Mouse (Mus musculus): ENCODE measurements around the gene 4921517D22Rik. TPM values are rescaled to one million over a fixed set of nuclear protein-coding genes. Genes with fewer than 3 reads are reported as not detected.
"Not testable (repeated sequence)": the region's sequence is repeated elsewhere in the genome, so short reads cannot be mapped to it uniquely, and the experiment has no call there.

The 4921517D22Rik gene
- not detected in 2 replicates for polyA plus RNA-seq (2016; fragmentation: Nextera tagmentation; extraction: Ambion mirVana)

DNA sequence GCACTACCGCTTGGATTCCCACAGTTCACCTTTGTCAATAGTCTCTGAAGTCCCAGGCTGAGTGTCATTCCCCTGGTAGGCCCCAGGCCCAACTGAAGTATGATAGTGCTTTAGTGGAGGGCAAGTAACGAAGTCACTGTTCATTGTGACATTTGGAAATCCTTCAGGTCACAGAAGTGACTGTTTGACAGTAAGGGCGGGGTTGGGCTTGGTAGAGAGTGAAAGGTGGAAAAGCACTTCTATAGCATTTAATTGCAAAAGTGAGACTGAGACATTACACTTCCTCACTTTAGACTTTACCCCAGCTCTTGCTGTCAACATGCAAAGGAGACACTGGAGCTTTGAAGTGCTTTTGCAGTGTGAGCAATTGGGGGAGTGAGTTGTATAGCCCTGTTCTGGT is at the start of gene 4921517D22Rik:
Gene 4921517D22Rik, minus strand, starts transcription at position 101 of the 400 bp plus-strand sequence.
- Histone ChIP-seq H3K4me3 (replicated peaks) (no peak within 1 kb of the TSS), H3K27ac (no peak within 1 kb of the TSS), H3K4me1 (replicated peaks) (no peaks in the 10 kb centered on the region), H3K36me3 (no peaks in the 10 kb centered on the region), H3K9me3 (peaks cover 4% of the 10 kb centered on the region; the same call in 1 of the 2 replicates), H3K9ac (replicated peaks) (no peak within 1 kb of the TSS), H3K4me2 (no peak within 1 kb of the TSS), H3K27me3 (no peaks in the 10 kb centered on the region)
- 84% methylated on average over 3 of the region's 3 CpGs for WGBS
- ATAC-seq (ENCODE audit: insufficient number of reproducible peaks, insufficient read depth, low FRiP score, low TSS enrichment, low read depth) = no peak

DNA sequence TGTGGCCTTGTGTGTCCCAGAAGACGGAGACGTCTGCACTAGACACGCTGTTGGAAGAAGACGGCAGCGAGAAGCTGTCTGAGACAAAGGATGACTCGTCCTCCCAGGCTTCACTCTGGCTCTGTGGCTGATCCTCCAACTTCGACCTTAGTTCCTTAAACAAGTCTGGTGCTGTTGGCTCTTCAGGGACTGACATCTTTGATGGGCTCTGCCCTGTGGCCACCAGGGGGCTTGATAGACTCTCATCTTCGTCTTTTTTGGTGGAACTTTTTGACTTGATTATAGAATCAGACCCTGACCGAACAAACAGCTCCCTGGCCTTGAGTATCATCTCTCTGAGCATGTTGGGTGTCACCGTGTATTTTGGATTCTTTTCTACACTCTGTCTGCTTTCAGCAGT is 47.8 kb upstream of the 4921517D22Rik start:
- H3K9ac ChIP-seq (replicated peaks) = no peak overlapping the region
- H3K9me3 ChIP-seq = no peaks in the 10 kb centered on the region
- H3K4me2 ChIP-seq = no peak overlapping the region
- ATAC-seq (ENCODE audit: insufficient number of reproducible peaks, insufficient read depth, low FRiP score, low TSS enrichment, low read depth) = no peak
- H3K27ac ChIP-seq = no peak overlapping the region
- 79% methylated on average over 10 of the region's 10 CpGs for WGBS
- H3K27me3 ChIP-seq = no peaks in the 10 kb centered on the region; the same call in 1 of the 2 replicates
- no peak overlapping the region for H3K4me3 ChIP-seq (replicated peaks)
- H3K4me1 ChIP-seq (replicated peaks) = no peaks in the 10 kb centered on the region
- H3K36me3 ChIP-seq = no peaks in the 10 kb centered on the region

DNA sequence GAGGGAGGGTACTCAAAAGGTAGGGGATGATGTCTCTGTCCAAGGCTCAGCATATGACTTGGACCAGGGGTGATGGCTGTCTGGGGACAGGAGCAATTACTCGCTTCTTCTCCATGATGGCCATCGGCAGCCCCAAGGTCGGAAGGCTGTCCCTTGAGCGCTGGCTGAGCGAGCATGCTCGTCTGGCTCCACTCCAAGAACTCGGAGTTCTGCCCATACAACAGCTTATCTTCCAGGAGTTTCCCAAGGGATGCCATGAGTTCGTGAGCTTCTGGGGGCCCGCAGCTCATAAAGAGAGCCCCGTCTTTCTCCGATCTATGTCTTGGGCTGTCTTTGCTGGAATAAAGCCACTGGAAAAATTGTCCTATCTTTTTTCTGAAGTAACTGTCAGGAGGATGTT is 47.2 kb upstream of the 4921517D22Rik start:
- Histone ChIP-seq H3K27ac (no peak overlapping the region), H3K9me3 (no peaks in the 10 kb centered on the region), H3K4me1 (replicated peaks) (no peaks in the 10 kb centered on the region), H3K27me3 (no peaks in the 10 kb centered on the region; the same call in 1 of the 2 replicates), H3K9ac (replicated peaks) (no peak overlapping the region), H3K36me3 (no peaks in the 10 kb centered on the region), H3K4me2 (no peak overlapping the region), H3K4me3 (replicated peaks) (no peak overlapping the region)
- no peak for ATAC-seq (ENCODE audit: insufficient number of reproducible peaks, insufficient read depth, low FRiP score, low TSS enrichment, low read depth)
- 93% methylated on average over 11 of the region's 11 CpGs for WGBS

DNA sequence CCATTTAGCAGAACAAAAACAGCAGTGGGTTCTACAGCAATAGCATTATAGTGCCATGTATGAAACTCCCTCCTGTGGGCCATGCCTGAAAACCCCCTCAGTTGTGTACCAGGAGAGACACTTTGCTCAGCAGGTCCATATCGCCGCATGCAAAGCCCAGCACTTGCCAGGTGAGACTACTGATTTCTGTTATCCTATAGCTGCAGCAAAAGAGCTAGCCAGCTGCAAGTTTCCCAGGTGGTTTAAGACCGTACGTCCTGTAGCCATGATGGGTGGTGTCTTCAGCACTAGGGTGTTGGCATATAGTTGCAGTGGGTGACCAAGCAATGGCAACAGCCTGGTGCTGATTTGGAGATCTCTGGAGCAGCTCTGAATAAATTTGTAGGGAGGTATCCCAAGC is 45.5 kb upstream of the 4921517D22Rik start:
- no peaks in the 10 kb centered on the region; the same call in 1 of the 2 replicates for H3K27me3 ChIP-seq
- no peak for ATAC-seq (ENCODE audit: insufficient number of reproducible peaks, insufficient read depth, low FRiP score, low TSS enrichment, low read depth)
- no peaks in the 10 kb centered on the region for H3K4me1 ChIP-seq (replicated peaks)
- H3K9me3 ChIP-seq = no peaks in the 10 kb centered on the region
- no peak overlapping the region for H3K27ac ChIP-seq
- WGBS = 86% methylated on average over 4 of the region's 4 CpGs
- no peaks in the 10 kb centered on the region for H3K36me3 ChIP-seq
- H3K4me2 ChIP-seq = no peak overlapping the region
- no peak overlapping the region for H3K9ac ChIP-seq (replicated peaks)
- H3K4me3 ChIP-seq (replicated peaks) = no peak overlapping the region

GRCm38 (mm10) chr13:59738455-59738854 is 44.5 kb upstream of the 4921517D22Rik start:
- Histone ChIP-seq H3K27ac (no peak overlapping the region), H3K27me3 (no peaks in the 10 kb centered on the region; the same call in 1 of the 2 replicates), H3K36me3 (no peaks in the 10 kb centered on the region), H3K9ac (replicated peaks) (no peak overlapping the region), H3K4me2 (no peak overlapping the region), H3K9me3 (no peaks in the 10 kb centered on the region), H3K4me3 (replicated peaks) (no peak overlapping the region), H3K4me1 (replicated peaks) (no peaks in the 10 kb centered on the region)
- no peak for ATAC-seq (ENCODE audit: insufficient number of reproducible peaks, insufficient read depth, low FRiP score, low TSS enrichment, low read depth)
- whole genome bisulfite sequencing = 82% methylated on average over 2 of the region's 2 CpGs

- Histone ChIP-seq H3K4me1 (replicated peaks) (no peaks in the 10 kb centered on the region), H3K27me3 (peaks cover 3% of the 10 kb centered on the region; the same call in 1 of the 2 replicates), H3K4me2 (no peak overlapping the region), H3K27ac (no peak overlapping the region), H3K9ac (replicated peaks) (no peak overlapping the region), H3K36me3 (no peaks in the 10 kb centered on the region), H3K4me3 (replicated peaks) (no peak overlapping the region), H3K9me3 (no peaks in the 10 kb centered on the region)
- whole genome bisulfite sequencing = 29% methylated on average over 3 of the region's 3 CpGs
- ATAC-seq (ENCODE audit: insufficient number of reproducible peaks, insufficient read depth, low FRiP score, low TSS enrichment, low read depth) = no peak
Measured at GRCm38 (mm10) chr13:59735190-59735589, 41.3 kb upstream of the 4921517D22Rik start.

GRCm38 (mm10) chr13:59734347-59734746 is 40.4 kb upstream of the 4921517D22Rik start:
- H3K27ac ChIP-seq; H3K9me3 ChIP-seq; H3K4me3 ChIP-seq (replicated peaks); ATAC-seq (ENCODE audit: insufficient number of reproducible peaks, insufficient read depth, low FRiP score, low TSS enrichment, low read depth); H3K4me1 ChIP-seq (replicated peaks); H3K9ac ChIP-seq (replicated peaks); H3K4me2 ChIP-seq; H3K27me3 ChIP-seq; H3K36me3 ChIP-seq: not testable (repeated sequence)
- WGBS = 37% methylated on average over 6 of the region's 6 CpGs

DNA sequence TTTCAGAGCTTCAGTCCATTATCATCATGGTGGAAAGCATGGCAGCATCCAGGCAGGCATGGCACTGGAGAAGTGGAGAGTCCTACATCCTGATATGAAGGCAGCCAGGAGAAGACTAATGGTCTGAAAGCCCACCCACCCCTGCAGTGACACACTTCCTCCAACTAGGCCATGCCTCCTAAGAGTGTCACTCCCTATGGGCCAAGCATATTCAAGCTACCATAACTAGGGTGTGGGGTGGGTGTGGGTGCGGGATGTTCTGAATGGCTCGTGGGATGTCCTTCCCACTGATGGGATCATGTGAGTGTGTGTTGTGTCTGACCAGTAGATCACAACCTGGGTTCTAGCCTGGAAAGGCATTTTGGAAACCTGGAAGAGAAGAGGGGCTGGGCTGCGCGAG is 40.0 kb upstream of the 4921517D22Rik start:
- no peak overlapping the region for H3K4me2 ChIP-seq
- H3K4me1 ChIP-seq (replicated peaks) = no peaks in the 10 kb centered on the region
- no peaks in the 10 kb centered on the region for H3K9me3 ChIP-seq
- no peak overlapping the region for H3K4me3 ChIP-seq (replicated peaks)
- no peak overlapping the region for H3K27ac ChIP-seq
- peaks cover 3% of the 10 kb centered on the region for H3K27me3 ChIP-seq
- WGBS = 79% methylated on average over 4 of the region's 4 CpGs
- no peak overlapping the region for H3K9ac ChIP-seq (replicated peaks)
- ATAC-seq (ENCODE audit: insufficient number of reproducible peaks, insufficient read depth, low FRiP score, low TSS enrichment, low read depth) = no peak
- H3K36me3 ChIP-seq = no peaks in the 10 kb centered on the region

- Histone ChIP-seq H3K4me2 (no peak within 1 kb of the TSS), H3K4me3 (replicated peaks) (no peak within 1 kb of the TSS), H3K36me3 (no peaks in the 10 kb centered on the region), H3K4me1 (replicated peaks) (peaks cover 2% of the 10 kb centered on the region; the same call in 1 of the 2 replicates), H3K27ac (no peak within 1 kb of the TSS), H3K27me3 (peaks cover 6% of the 10 kb centered on the region), H3K9me3 (no peaks in the 10 kb centered on the region), H3K9ac (replicated peaks) (no peak within 1 kb of the TSS)
- 44% methylated on average over 6 of the region's 7 CpGs for WGBS
- ATAC-seq (ENCODE audit: insufficient number of reproducible peaks, insufficient read depth, low FRiP score, low TSS enrichment, low read depth) = no peak
Measured at GRCm38 (mm10) chr13:59731652-59732051, 37.7 kb upstream of the 4921517D22Rik start, which contains the start of gene Spata31d1d. TSS of gene Spata31d1d (minus strand) at chr13:59731752.

DNA sequence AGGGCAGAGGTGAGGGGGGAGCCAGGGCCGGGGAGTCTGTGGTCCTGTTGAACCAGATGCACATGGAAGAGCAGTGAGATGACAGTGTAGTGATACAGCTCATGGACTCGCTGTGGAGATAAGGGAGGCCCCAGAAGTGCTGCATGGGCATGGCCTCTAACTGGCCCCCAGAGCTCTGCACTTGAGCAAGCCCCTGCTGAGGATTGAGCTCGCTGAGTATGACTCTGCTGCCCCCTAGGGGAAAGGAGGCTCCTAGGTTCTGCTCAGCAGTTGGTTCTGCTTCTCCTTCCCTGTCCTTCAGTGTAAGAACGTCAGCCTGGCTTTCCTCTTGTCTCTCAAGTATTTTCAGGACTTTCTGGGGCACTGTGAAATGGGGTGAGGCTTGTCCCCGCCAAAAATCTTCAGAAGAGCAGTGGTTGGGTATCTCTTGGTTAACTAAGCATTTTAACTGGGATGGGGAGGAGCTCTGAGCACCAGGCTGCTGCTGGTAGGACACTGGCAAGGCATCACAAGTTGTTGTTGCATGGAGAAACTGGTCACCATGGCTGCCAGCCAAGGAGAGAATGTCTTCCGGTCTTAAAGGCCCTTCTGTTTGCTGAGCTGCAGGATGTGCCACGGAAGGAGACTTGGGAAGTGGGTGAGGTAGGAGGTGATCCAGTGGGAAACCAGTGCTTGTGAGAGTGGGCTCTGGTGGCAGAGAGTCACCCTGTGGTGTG is 34.6 kb upstream of the 4921517D22Rik start:
- no peaks in the 10 kb centered on the region for H3K36me3 ChIP-seq
- no peak overlapping the region for H3K9ac ChIP-seq (replicated peaks)
- H3K4me2 ChIP-seq = no peak overlapping the region
- H3K27me3 ChIP-seq = peaks cover 15% of the 10 kb centered on the region
- WGBS = 28% methylated on average over 7 of the region's 7 CpGs
- H3K4me1 ChIP-seq (replicated peaks) = peaks cover 11% of the 10 kb centered on the region; the same call in 1 of the 2 replicates
- no peaks in the 10 kb centered on the region for H3K9me3 ChIP-seq
- H3K27ac ChIP-seq = no peak overlapping the region
- no peak overlapping the region for H3K4me3 ChIP-seq (replicated peaks)
- no peak for ATAC-seq (ENCODE audit: insufficient number of reproducible peaks, insufficient read depth, low FRiP score, low TSS enrichment, low read depth)

GRCm38 (mm10) chr13:59726139-59726867 is 32.4 kb upstream of the 4921517D22Rik start:
- Histone ChIP-seq H3K4me2 (peak overlapping the region; percentile 52), H3K4me1 (replicated peaks) (peaks cover 11% of the 10 kb centered on the region; the same call in 1 of the 2 replicates), H3K9ac (replicated peaks) (peak overlapping the region; percentile 37; the same call in 1 of the 2 replicates), H3K27ac (no peak overlapping the region), H3K27me3 (peaks cover 15% of the 10 kb centered on the region), H3K4me3 (replicated peaks) (peak overlapping the region; percentile 21), H3K36me3 (no peaks in the 10 kb centered on the region), H3K9me3 (no peaks in the 10 kb centered on the region)
- no peak for ATAC-seq (ENCODE audit: insufficient number of reproducible peaks, insufficient read depth, low FRiP score, low TSS enrichment, low read depth)
- 29% methylated on average over 29 of the region's 29 CpGs for WGBS
